ENCODE assay signal across 17 mouse cellular contexts in genomic region chr7:80490351-80490750, GRCm38 (mm10).
"Had no signal": no experiment of that assay in that cellular context is flagged by ENCODE, and none has a peak within 500 bp of the region (broad histone marks: within the 10 kb centered on the region; RNA-seq: fewer than 3 reads in every experiment).

No protein-coding gene starts in this region.

- H3K4me2 ChIP-seq: lung, embryonic 14.5 days; midbrain, embryonic 13.5 days; neural tube, embryonic 13.5 days; neural tube, embryonic 15.5 days; stomach, embryonic 15.5 days had no signal

- H3K27me3 ChIP-seq: midbrain, embryonic 13.5 days; neural tube, embryonic 13.5 days; neural tube, embryonic 15.5 days; stomach, embryonic 15.5 days had no signal

- H3K4me1 ChIP-seq: midbrain, embryonic 10.5 days; midbrain, embryonic 13.5 days; neural tube, embryonic 13.5 days; neural tube, embryonic 15.5 days; stomach, embryonic 15.5 days had no signal

- ATAC-seq: midbrain, embryonic 13.5 days; midbrain, embryonic 16.5 days had no signal

- H3K9me3 ChIP-seq: midbrain, embryonic 10.5 days; midbrain, embryonic 13.5 days; neural tube, embryonic 13.5 days; neural tube, embryonic 15.5 days; stomach, embryonic 15.5 days had no signal

- H3K4me3 ChIP-seq: midbrain, embryonic 10.5 days; midbrain, embryonic 13.5 days; myocyte; neural tube, embryonic 13.5 days; neural tube, embryonic 15.5 days; stomach, embryonic 15.5 days had no signal

- H3K9ac ChIP-seq: liver, embryonic 14.5 days; lung, embryonic 14.5 days; midbrain, embryonic 13.5 days; neural tube, embryonic 13.5 days; neural tube, embryonic 15.5 days; stomach, embryonic 15.5 days had no signal

- H3K27ac ChIP-seq: liver, embryonic 14.5 days; midbrain, embryonic 10.5 days; midbrain, embryonic 13.5 days; neural tube, embryonic 13.5 days; neural tube, embryonic 15.5 days; stomach, embryonic 15.5 days; stomach, postnatal 0 days had no signal

- DNase-seq: lung, adult 18-20 months; lung, embryonic 14.5 days; lung, postnatal 10 days; lung, postnatal 4 days; right cerebral cortex, postnatal 14 days; thymus, adult 2 months; thymus, postnatal 25 days; thymus, postnatal 4 days had no signal
